Mouse (Mus musculus): ENCODE data around the gene Snx9.

Gene Snx9

DNA sequence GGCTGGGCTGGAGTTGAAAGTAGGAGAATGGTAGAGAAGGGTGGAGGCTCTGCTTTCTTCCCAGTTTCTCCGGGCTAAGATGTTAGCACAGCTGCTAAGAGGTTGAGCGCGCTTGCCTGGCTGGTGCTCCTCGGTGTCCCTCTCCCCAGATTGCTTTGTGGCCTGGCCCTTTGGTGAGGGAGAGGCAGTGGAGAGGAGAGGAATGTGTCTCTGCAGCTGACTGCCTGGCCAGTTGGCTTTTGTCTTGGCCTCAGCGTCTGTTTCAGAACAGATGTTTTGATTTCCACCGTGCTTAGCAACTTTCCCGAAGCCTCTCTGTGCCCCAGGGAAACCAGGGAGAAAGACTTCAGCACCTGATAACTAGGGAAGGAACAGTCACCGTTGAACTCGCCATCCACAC, 118.7 kb downstream of the Snx9 start:
- DNase-seq (ENCODE audit: extremely low read depth, low read depth, low spot score): no peak

GRCm38 (mm10) chr17:5963766-5964165, 122.6 kb downstream of the Snx9 start:
- no peak for DNase-seq (ENCODE audit: extremely low read depth, low read depth, low spot score)

- no peak for DNase-seq (ENCODE audit: extremely low read depth, low read depth, low spot score)
Observed at GRCm38 (mm10) chr17:5965084-5965781, 124.1 kb downstream of the Snx9 start.

DNA sequence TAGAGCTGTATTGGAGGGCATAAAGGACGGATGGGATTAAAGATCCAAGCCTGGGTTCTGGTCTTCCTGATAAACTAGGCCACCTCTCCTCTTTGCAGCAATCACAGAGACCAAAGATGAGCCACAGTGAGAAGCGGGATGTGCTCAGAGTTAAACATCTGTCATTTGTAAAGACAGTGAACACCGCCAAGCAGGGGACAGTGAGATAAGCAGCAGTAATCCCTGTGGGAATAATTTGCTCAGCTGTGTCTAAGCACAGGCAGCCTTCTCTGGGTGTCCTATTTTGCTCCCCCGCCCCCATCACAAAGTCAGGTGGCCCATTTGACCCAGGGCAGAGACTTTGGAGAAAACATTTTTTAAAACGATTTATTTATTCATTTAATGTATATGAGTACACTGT, 125.6 kb downstream of the Snx9 start:
- no peak for DNase-seq (ENCODE audit: extremely low read depth, low read depth, low spot score)

- no peak for DNase-seq (ENCODE audit: extremely low read depth, low read depth, low spot score)
Observed at GRCm38 (mm10) chr17:5968562-5968961, 127.4 kb downstream of the Snx9 start.

- DNase-seq (ENCODE audit: extremely low read depth, low read depth, low spot score): no peak
Observed at GRCm38 (mm10) chr17:5969246-5969645, 128.1 kb downstream of the Snx9 start.

DNA sequence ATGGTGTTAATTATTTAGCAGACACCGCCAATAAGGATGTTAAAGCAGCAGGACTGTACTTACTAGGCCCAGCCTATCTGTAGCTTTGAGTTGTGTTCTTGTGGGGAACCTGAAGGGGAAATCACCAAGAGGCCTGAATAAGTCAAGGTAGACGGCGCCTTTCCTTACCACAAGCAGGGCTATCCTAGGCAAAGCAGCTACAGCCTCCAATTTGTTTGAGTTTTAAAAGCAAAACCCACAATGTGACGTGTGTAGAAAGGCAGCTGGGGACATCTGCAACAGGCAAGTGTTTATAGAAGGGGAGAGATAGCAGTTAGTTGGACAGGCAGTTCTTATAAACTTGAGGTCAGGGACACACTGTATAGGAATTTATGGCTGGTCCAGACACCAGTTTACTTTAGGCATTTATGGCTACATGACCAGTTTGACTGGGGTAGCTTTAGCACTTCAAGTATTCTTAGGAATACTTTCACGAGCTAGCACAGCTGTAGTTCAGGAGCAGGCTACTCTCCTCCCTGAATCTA, 129.2 kb downstream of the Snx9 start:
- no peak for DNase-seq (ENCODE audit: extremely low read depth, low read depth, low spot score)

DNA sequence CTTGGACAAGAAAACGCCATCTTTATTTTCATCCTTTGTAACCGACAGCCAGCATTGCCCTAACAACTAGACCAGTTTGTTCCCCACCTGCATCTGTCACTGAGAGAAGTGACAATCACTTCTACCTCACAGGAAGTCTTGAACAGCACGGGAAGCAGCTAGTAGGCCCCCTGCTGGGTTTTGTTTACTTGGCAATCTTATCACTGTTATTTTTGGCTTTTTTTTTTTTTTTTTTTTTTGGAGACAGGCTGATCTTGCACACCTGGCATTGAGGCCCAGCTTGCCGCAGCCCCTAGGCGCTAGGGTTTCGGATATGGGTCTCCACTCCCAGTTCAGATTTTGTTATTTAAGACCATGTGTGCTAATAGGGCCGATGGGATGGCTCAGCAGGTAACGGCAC, 132.4 kb downstream of the Snx9 start:
- DNase-seq (ENCODE audit: extremely low read depth, low read depth, low spot score): no peak

GRCm38 (mm10) chr17:5975099-5975977, 134.2 kb downstream of the Snx9 start:
- no peak for DNase-seq (ENCODE audit: extremely low read depth, low read depth, low spot score)

DNA sequence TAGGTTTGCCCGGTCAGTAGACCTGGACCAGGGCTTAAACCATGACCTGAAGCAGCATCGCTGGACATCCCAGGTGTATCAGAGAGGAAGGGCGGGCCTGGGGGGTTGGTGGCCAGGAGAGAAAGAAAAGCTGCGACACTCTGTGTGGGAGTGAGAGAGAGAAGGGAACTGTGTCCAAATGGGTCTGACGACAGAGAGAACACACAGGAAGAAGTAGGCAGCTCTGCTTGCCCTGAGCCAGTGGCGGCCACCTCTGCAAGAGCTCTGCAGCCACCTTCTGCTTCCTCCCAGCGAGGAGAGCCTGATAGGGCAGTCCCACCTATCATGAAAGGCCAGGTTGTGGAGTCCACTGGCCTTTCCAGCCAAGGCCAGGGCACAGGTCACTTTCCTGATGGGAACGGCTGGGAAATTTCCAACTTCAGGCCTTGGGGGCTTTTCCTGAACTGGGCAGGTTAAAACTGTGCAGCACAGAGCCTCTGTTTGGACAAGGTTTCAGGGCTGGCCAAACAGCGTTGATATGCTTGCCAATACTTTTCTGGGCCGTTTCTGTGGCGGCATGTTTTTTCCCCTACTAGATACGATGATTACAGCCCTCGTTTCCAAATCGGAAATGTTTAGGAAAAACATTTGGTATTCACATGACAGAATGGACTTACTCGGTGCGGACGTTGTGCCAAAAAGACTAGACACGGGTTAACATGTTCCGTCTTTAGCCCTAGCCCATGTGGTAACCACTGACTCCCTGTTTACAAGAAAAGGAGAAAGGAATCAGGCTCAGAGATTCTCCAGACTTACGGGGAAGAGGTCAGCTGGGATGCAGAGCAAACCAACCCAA, 135.3 kb downstream of the Snx9 start:
- no peak for DNase-seq (ENCODE audit: extremely low read depth, low read depth, low spot score)

DNA sequence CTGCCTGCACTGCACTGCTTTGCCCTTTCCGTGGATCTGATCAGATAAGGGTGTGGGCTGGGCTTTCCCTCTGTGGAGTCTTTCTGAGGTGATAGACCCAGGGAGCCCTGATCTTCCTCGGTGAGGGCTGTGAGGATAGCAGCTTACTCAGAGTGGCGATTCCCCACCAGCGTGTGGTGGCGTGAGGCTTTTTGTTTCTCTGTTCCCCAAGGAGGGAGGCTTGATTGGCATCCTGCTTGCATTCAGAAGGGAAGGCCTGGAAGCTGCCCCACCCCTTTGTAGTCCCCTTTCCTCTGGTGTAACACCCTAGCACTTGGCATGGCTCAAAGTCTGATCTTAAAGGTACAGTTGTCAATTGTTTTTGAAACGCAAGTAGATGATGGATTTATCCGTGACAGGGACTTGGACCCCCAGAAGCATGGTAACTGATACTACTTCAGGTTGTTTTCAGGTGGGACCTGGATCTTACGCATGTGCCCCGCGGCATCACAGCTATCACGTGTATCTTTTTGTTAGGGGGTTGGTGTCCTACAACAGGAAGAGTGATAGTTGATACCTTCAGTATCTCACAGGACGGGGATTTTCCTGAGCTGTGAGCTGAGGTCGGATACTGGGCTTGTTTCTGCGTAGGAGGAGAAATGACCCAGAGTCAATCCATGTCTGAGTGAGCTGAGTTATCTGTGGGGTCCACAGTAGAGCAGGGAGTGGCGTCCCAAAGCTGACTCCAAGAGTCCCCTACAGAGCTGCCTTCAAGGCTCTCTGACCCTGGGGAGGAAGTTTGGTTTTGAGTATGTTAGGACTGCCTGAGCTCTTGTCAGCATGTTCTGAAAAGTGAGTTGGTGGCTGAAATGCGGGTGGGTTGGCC, 136.2 kb downstream of the Snx9 start:
- no peak for DNase-seq (ENCODE audit: extremely low read depth, low read depth, low spot score)

DNA sequence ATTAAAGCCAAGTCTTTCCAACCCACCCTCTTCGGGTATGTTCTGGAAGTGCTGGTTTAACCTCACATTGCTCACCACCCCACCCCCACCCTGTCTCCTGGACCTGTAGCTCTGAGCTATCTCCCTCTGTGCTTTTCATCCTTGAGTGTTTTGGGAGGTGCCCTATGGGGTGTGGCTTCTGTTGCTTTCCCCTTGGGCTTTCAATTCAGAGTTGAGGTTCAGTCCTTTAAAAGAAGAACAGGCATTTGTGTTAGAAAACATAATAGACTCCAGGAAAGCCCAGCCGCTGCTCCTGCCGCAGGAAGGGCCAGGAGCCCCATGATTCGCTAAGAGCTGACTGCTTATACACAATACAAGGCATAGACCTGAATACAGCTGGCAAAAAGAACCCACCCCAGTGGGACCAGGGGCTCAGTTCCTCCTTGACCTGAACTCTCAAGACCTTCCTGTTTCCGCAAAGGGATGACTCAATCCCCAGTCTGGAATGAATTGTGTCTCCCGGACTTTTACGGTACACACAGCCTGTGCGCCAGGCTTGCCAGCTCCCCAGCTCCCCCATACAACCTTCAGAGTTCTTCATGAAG, 136.9 kb downstream of the Snx9 start:
- DNase-seq (ENCODE audit: extremely low read depth, low read depth, low spot score): no peak

DNA sequence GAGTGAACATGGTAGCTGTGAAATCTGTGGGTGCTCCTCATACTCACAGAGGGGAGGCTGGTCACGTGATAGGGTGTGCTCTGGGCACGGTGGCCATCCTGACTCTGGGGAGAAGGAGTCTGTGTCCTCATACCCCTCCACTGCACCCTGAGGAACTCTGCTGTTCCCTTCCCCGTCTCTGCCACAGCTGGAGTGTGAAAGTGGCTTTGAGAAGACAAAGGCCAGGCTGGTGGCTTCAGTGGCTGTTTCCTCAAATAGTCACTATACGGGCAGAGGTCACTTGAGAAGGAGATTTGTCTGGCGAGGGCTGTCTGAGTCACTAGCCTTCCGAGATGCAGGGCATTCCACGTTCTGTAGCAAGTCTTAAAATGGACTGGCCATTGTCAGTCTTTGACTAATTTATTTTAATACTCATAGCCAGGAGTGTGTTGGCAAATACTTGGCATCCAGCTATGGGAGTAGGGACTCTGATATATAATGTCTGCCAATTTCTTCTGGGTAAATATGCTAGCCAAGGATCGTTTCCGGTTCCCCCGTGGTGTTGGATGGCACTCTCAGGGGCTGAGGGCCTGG, 137.5 kb downstream of the Snx9 start:
- no peak for DNase-seq (ENCODE audit: extremely low read depth, low read depth, low spot score)

DNA sequence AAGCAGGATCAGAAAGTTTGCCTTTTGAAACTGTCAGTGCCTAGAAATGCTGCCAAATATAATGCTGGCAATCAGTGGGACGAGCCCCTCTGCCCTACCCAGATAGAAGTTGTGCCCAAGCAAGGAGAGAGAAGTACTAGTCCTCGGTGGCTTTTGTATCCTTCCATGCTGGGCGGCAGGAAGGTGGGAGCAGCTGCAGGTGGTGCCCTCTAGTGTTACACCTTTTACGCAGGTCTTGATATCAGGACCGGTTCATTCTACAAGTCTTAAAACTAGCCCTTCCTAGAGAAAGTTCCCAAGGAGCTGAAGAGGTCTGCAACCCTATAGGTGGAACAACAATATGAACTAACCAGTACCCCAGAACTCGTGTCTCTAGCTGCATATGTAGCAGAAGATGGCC, 139.7 kb downstream of the Snx9 start:
- no peak for DNase-seq (ENCODE audit: extremely low read depth, low read depth, low spot score)

Measured in fat pad, adult 2 months (tissue).